19 mouse cellular contexts compared by ENCODE assay signal in genomic region chr2:18029656-18030055, GRCm38 (mm10). TPM values are rescaled to one million over a fixed set of nuclear protein-coding genes. Genes with fewer than 3 reads are reported as not detected.
DNase-seq lines count a peak whose midpoint lies in the region; ATAC-seq and TF ChIP-seq lines count a peak whose summit lies in the region.
"Had no signal": no experiment of that assay in that cellular context is flagged by ENCODE, and none has a peak within 500 bp of the region (broad histone marks: within the 10 kb centered on the region; RNA-seq: fewer than 3 reads in every experiment).

No protein-coding gene starts in this region.

- no peak for TF ChIP-seq CTCF in midbrain, postnatal 0 days (IDR thresholded peaks at IDR 0.05)

- H3K9ac ChIP-seq in midbrain, postnatal 0 days (replicated peaks; ENCODE audit: low read length, poor library complexity, severe bottlenecking): no peak overlapping the region
- no peak overlapping the region for H3K9ac ChIP-seq in forebrain, embryonic 15.5 days (replicated peaks)

- WGBS in midbrain, embryonic 10.5 days: 34% methylated on average over 7 of the region's 7 CpGs
- WGBS in midbrain, postnatal 0 days: 78% methylated on average over 7 of the region's 7 CpGs
- WGBS in forebrain, embryonic 15.5 days: 39% methylated on average over 7 of the region's 7 CpGs

- H3K4me3 ChIP-seq in midbrain, embryonic 10.5 days: peak overlapping the region; percentile 86
- H3K4me3 ChIP-seq in midbrain, postnatal 0 days (ENCODE audit: low read depth, low read length): no peak overlapping the region
- H3K4me3 ChIP-seq in forebrain, embryonic 15.5 days: no peak overlapping the region
- H3K4me3 ChIP-seq: erythroblast, embryonic 14.5 days had no signal

- no peaks in the 10 kb centered on the region for H3K36me3 ChIP-seq in midbrain, embryonic 10.5 days
- H3K36me3 ChIP-seq in midbrain, postnatal 0 days (ENCODE audit: insufficient read depth, low read length): no peaks in the 10 kb centered on the region
- no peaks in the 10 kb centered on the region for H3K36me3 ChIP-seq in forebrain, embryonic 15.5 days

- peaks cover 77% of the 10 kb centered on the region for H3K4me1 ChIP-seq in midbrain, embryonic 10.5 days
- peaks cover 20% of the 10 kb centered on the region; the same call in 1 of the 2 replicates for H3K4me1 ChIP-seq in midbrain, postnatal 0 days (ENCODE audit: insufficient read depth, low read length)
- peaks cover 65% of the 10 kb centered on the region for H3K4me1 ChIP-seq in forebrain, embryonic 15.5 days

- H3K27me3 ChIP-seq in midbrain, embryonic 10.5 days (ENCODE audit: low read depth, poor library complexity, severe bottlenecking): no peaks in the 10 kb centered on the region
- H3K27me3 ChIP-seq in midbrain, postnatal 0 days (ENCODE audit: insufficient read depth, low read length): peaks cover 4% of the 10 kb centered on the region; the same call in 1 of the 2 replicates
- H3K27me3 ChIP-seq in forebrain, embryonic 15.5 days: no peaks in the 10 kb centered on the region

- no peaks in the 10 kb centered on the region for H3K9me3 ChIP-seq in midbrain, embryonic 10.5 days (replicated peaks)
- H3K9me3 ChIP-seq in midbrain, postnatal 0 days (ENCODE audit: low read length): no peaks in the 10 kb centered on the region
- H3K9me3 ChIP-seq in forebrain, embryonic 15.5 days: no peaks in the 10 kb centered on the region

- peak; percentile 45 for DNase-seq in heart, adult 11 months
- DNase-seq in heart, adult 18-20 months: no peak
- no peak for DNase-seq in midbrain, embryonic 10.5 days (ENCODE audit: low spot score)
- no peak for DNase-seq in midbrain, postnatal 0 days (ENCODE audit: low spot score)
- DNase-seq in retina, embryonic 14.5 days (ENCODE audit: low spot score): peak; percentile 33
- no peak for DNase-seq in adrenal gland, postnatal 4 days (ENCODE audit: low spot score in 2 of 2)
- DNase-seq in thymus, postnatal 14 days: no peak
- DNase-seq: adrenal gland, postnatal 10 days; cerebellum, postnatal 36 days; gastrocnemius, postnatal 14 days; layer of hippocampus, adult 9-11 months; spleen, adult 18-20 months had no signal

- no peak overlapping the region for H3K4me2 ChIP-seq in midbrain, postnatal 0 days (ENCODE audit: low read depth, low read length, poor library complexity, severe bottlenecking)
- H3K4me2 ChIP-seq in forebrain, embryonic 15.5 days (replicated peaks): peak overlapping the region; percentile 18; the same call in 1 of the 2 replicates

- ATAC-seq in midbrain, postnatal 0 days (ENCODE audit: low FRiP score): no peak
- no peak for ATAC-seq in forebrain, embryonic 15.5 days (replicated peaks)

- H3K27ac ChIP-seq in midbrain, embryonic 10.5 days (replicated peaks): peak overlapping the region; percentile 100
- H3K27ac ChIP-seq in midbrain, postnatal 0 days (ENCODE audit: low read depth, low read length): no peak overlapping the region
- H3K27ac ChIP-seq in forebrain, embryonic 15.5 days (replicated peaks): no peak overlapping the region
- H3K27ac ChIP-seq: macrophage had no signal

RNA-seq across cellular contexts. Expression of gene A930004D18Rik, which starts 7.9 kb away (rescaled TPM):
- 1 to 10 TPM; 3.4 to 4.3 TPM for total RNA-seq in heart, adult 18-20 months (2021)
- polyA plus RNA-seq in midbrain, embryonic 10.5 days (2016; fragmentation: Nextera tagmentation; extraction: Ambion mirVana): 25.0 and 25.1 TPM in 2 replicates
- 2.4 and 3.6 TPM in 2 replicates for total RNA-seq in midbrain, postnatal 0 days (2014; rRNA removed)
- polyA plus RNA-seq in midbrain, postnatal 0 days (2015; fragmentation: Nextera tagmentation; extraction: Ambion mirVana): 9.7 and 10.3 TPM in 2 replicates
- polyA plus RNA-seq in forebrain, embryonic 15.5 days (2015; fragmentation: Nextera tagmentation; extraction: Ambion mirVana): 14.7 and 16.6 TPM in 2 replicates
- total RNA-seq in adrenal gland, postnatal 4 days (2021): 1 to 10 TPM; 3.1 to 4.7 TPM
- polyA plus RNA-seq: erythroblast, embryonic 14.5 days had no signal

RNA-seq across cellular contexts. Expression of gene Skida1, which starts 19.2 kb away (rescaled TPM):
- 1 to 10 TPM; 2.0 to 2.2 TPM for total RNA-seq in heart, adult 18-20 months (2021)
- 19.3 and 22.7 TPM in 2 replicates for polyA plus RNA-seq in midbrain, embryonic 10.5 days (2016; fragmentation: Nextera tagmentation; extraction: Ambion mirVana)
- 12.1 and 12.4 TPM in 2 replicates for total RNA-seq in midbrain, postnatal 0 days (2014; rRNA removed)
- polyA plus RNA-seq in midbrain, postnatal 0 days (2015; fragmentation: Nextera tagmentation; extraction: Ambion mirVana): 3.5 and 4.3 TPM in 2 replicates
- polyA plus RNA-seq in forebrain, embryonic 15.5 days (2015; fragmentation: Nextera tagmentation; extraction: Ambion mirVana): 10.9 and 13.8 TPM in 2 replicates
- 10 to 100 TPM in 1 of 2 experiments, 1 to 10 TPM in 1; 9.9 to 11.3 TPM for total RNA-seq in adrenal gland, postnatal 4 days (2021)
- polyA plus RNA-seq: erythroblast, embryonic 14.5 days; macrophage had no signal

RNA-seq across cellular contexts. Expression of gene Mllt10, which starts 25.4 kb away (rescaled TPM):
- 10 to 100 TPM; 31.0 to 33.4 TPM for total RNA-seq in heart, adult 18-20 months (2021)
- polyA plus RNA-seq in midbrain, embryonic 10.5 days (2016; fragmentation: Nextera tagmentation; extraction: Ambion mirVana): 66.9 and 71.0 TPM in 2 replicates
- total RNA-seq in midbrain, postnatal 0 days (2014; rRNA removed): 22.7 and 96.5 TPM in 2 replicates
- 23.9 and 28.9 TPM in 2 replicates for polyA plus RNA-seq in midbrain, postnatal 0 days (2015; fragmentation: Nextera tagmentation; extraction: Ambion mirVana)
- 61.9 and 66.3 TPM in 2 replicates for polyA plus RNA-seq in forebrain, embryonic 15.5 days (2015; fragmentation: Nextera tagmentation; extraction: Ambion mirVana)
- 10 to 100 TPM; 62.2 to 64.8 TPM for total RNA-seq in adrenal gland, postnatal 4 days (2021)

RNA-seq across cellular contexts. Expression of gene H2al2a, which starts 32.9 kb away (rescaled TPM):
- total RNA-seq in heart, adult 18-20 months (2021): not detected
- polyA plus RNA-seq in midbrain, embryonic 10.5 days (2016; fragmentation: Nextera tagmentation; extraction: Ambion mirVana): not detected in 2 replicates
- not detected in 2 replicates for total RNA-seq in midbrain, postnatal 0 days (2014; rRNA removed)
- not detected in 2 replicates for polyA plus RNA-seq in midbrain, postnatal 0 days (2015; fragmentation: Nextera tagmentation; extraction: Ambion mirVana)
- polyA plus RNA-seq in forebrain, embryonic 15.5 days (2015; fragmentation: Nextera tagmentation; extraction: Ambion mirVana): not detected in 2 replicates
- total RNA-seq in adrenal gland, postnatal 4 days (2021): not detected
- total RNA-seq: adrenal gland, postnatal 10 days; gastrocnemius, postnatal 14 days; left cerebral cortex, postnatal 36 days had no signal
- polyA plus RNA-seq: erythroblast, embryonic 14.5 days; kidney, embryonic 14.5 days; liver, embryonic 16.5 days; macrophage; myocyte had no signal

Comparison
In these comparisons a context has a peak if more than half of its experiments do, and no peak if none do; other contexts are left out.
1. DNase-seq: peak in heart, adult 11 months (single experiment) and retina, embryonic 14.5 days (single experiment); none in heart, adult 18-20 months (0 of 2), midbrain, embryonic 10.5 days (single experiment), midbrain, postnatal 0 days (single experiment), adrenal gland, postnatal 4 days (0 of 2) and thymus, postnatal 14 days (single experiment).